Mouse (Mus musculus): Measurements from ENCODE around the gene Nrbp1. TPM values are rescaled to one million over a fixed set of nuclear protein-coding genes. Genes with fewer than 3 reads are reported as not detected.

Nrbp1 gene
- total RNA-seq (2017), result 322 to 390 TPM (median 323 TPM) in 3 replicates

- peak; percentile 97 for ATAC-seq (replicated peaks; ENCODE audit: insufficient number of reproducible peaks, low FRiP score, low TSS enrichment, poor library complexity, severe bottlenecking)
Observed at GRCm38 (mm10) chr5:31240637-31241521, at the start of gene Nrbp1, which contains the start of gene Gm9970. TSS of gene Nrbp1 (plus strand) at chr5:31240864. TSS of gene Gm9970 (minus strand) at chr5:31241232.

GRCm38 (mm10) chr5:31192045-31192938 is 48.4 kb upstream of the Nrbp1 start:
- no peak for ATAC-seq (replicated peaks; ENCODE audit: insufficient number of reproducible peaks, low FRiP score, low TSS enrichment, poor library complexity, severe bottlenecking)

- peak; percentile 96 for ATAC-seq (replicated peaks; ENCODE audit: insufficient number of reproducible peaks, low FRiP score, low TSS enrichment, poor library complexity, severe bottlenecking)
Observed at GRCm38 (mm10) chr5:31192939-31193630, 47.6 kb upstream of the Nrbp1 start, which contains the start of the genes Snx17 and Eif2b4. TSS of gene Snx17 (plus strand) at chr5:31193227. TSS of gene Eif2b4 (minus strand) at chr5:31193430.

- no peak for ATAC-seq (replicated peaks; ENCODE audit: insufficient number of reproducible peaks, low FRiP score, low TSS enrichment, poor library complexity, severe bottlenecking)
Observed at GRCm38 (mm10) chr5:31193631-31194281, 46.9 kb upstream of the Nrbp1 start.

- ATAC-seq (replicated peaks; ENCODE audit: insufficient number of reproducible peaks, low FRiP score, low TSS enrichment, poor library complexity, severe bottlenecking), result no peak
Observed at GRCm38 (mm10) chr5:31194486-31195485, 45.9 kb upstream of the Nrbp1 start.

GRCm38 (mm10) chr5:31195671-31196070 is 45.0 kb upstream of the Nrbp1 start:
- no peak for ATAC-seq (replicated peaks; ENCODE audit: insufficient number of reproducible peaks, low FRiP score, low TSS enrichment, poor library complexity, severe bottlenecking)

GRCm38 (mm10) chr5:31196207-31196606 is 44.5 kb upstream of the Nrbp1 start:
- no peak for ATAC-seq (replicated peaks; ENCODE audit: insufficient number of reproducible peaks, low FRiP score, low TSS enrichment, poor library complexity, severe bottlenecking)

GRCm38 (mm10) chr5:31197072-31197471 is 43.6 kb upstream of the Nrbp1 start:
- no peak for ATAC-seq (replicated peaks; ENCODE audit: insufficient number of reproducible peaks, low FRiP score, low TSS enrichment, poor library complexity, severe bottlenecking)

GRCm38 (mm10) chr5:31198170-31198569 is 42.5 kb upstream of the Nrbp1 start:
- no peak for ATAC-seq (replicated peaks; ENCODE audit: insufficient number of reproducible peaks, low FRiP score, low TSS enrichment, poor library complexity, severe bottlenecking)

GRCm38 (mm10) chr5:31198616-31199320 is 41.9 kb upstream of the Nrbp1 start:
- no peak for ATAC-seq (replicated peaks; ENCODE audit: insufficient number of reproducible peaks, low FRiP score, low TSS enrichment, poor library complexity, severe bottlenecking)

- ATAC-seq (replicated peaks; ENCODE audit: insufficient number of reproducible peaks, low FRiP score, low TSS enrichment, poor library complexity, severe bottlenecking), result no peak
Observed at GRCm38 (mm10) chr5:31199321-31199892, 41.3 kb upstream of the Nrbp1 start.

GRCm38 (mm10) chr5:31199893-31200292 is 40.8 kb upstream of the Nrbp1 start:
- ATAC-seq (replicated peaks; ENCODE audit: insufficient number of reproducible peaks, low FRiP score, low TSS enrichment, poor library complexity, severe bottlenecking), result no peak

- ATAC-seq (replicated peaks; ENCODE audit: insufficient number of reproducible peaks, low FRiP score, low TSS enrichment, poor library complexity, severe bottlenecking), result no peak
Observed at GRCm38 (mm10) chr5:31200327-31200768, 40.3 kb upstream of the Nrbp1 start.

GRCm38 (mm10) chr5:31201042-31201741 is 39.5 kb upstream of the Nrbp1 start:
- no peak for ATAC-seq (replicated peaks; ENCODE audit: insufficient number of reproducible peaks, low FRiP score, low TSS enrichment, poor library complexity, severe bottlenecking)

- ATAC-seq (replicated peaks; ENCODE audit: insufficient number of reproducible peaks, low FRiP score, low TSS enrichment, poor library complexity, severe bottlenecking), result peak; percentile 95
Observed at GRCm38 (mm10) chr5:31201742-31202590, 38.7 kb upstream of the Nrbp1 start, which contains the start of gene Zfp513. TSS of gene Zfp513 (minus strand) at chr5:31202303.
